Mouse (Mus musculus): ENCODE measurements around the gene Axdnd1.
"Not testable (repeated sequence)": the region's sequence is repeated elsewhere in the genome, so short reads cannot be mapped to it uniquely, and the experiment has no call there.

Gene Axdnd1

GRCm38 (mm10) chr1:156437016-156437708 is 16.2 kb upstream of the Axdnd1 start:
- DNase-seq (ENCODE audit: low read depth): no peak

GRCm38 (mm10) chr1:156433497-156433896 is 12.5 kb upstream of the Axdnd1 start:
- no peak for DNase-seq (ENCODE audit: low read depth)

- DNase-seq (ENCODE audit: low read depth): no peak
These were observed 11.5 kb upstream of the Axdnd1 start for GRCm38 (mm10) chr1:156432498-156432897.

GRCm38 (mm10) chr1:156428434-156428833 is 7.5 kb upstream of the Axdnd1 start:
- DNase-seq (ENCODE audit: low read depth): no peak

- DNase-seq (ENCODE audit: low read depth): no peak
These were observed 4.8 kb upstream of the Axdnd1 start for GRCm38 (mm10) chr1:156425746-156426145.

GRCm38 (mm10) chr1:156424054-156424453 is 3.1 kb upstream of the Axdnd1 start:
- DNase-seq (ENCODE audit: low read depth): no peak

- no peak for DNase-seq (ENCODE audit: low read depth)
These were observed 2.5 kb upstream of the Axdnd1 start for GRCm38 (mm10) chr1:156423493-156423892.

GRCm38 (mm10) chr1:156422856-156423255 is 1.9 kb upstream of the Axdnd1 start:
- no peak for DNase-seq (ENCODE audit: low read depth)

- peak; percentile 84 for DNase-seq (ENCODE audit: low read depth)
These were observed 2.8 kb downstream of the Axdnd1 start for GRCm38 (mm10) chr1:156418170-156418569.

GRCm38 (mm10) chr1:156408521-156408920 is 12.4 kb downstream of the Axdnd1 start:
- DNase-seq (ENCODE audit: low read depth): no peak

- no peak for DNase-seq (ENCODE audit: low read depth)
These were observed 13.0 kb downstream of the Axdnd1 start for GRCm38 (mm10) chr1:156408004-156408403.

GRCm38 (mm10) chr1:156403251-156403650 is 17.7 kb downstream of the Axdnd1 start:
- no peak for DNase-seq (ENCODE audit: low read depth)

GRCm38 (mm10) chr1:156402491-156402890 is 18.5 kb downstream of the Axdnd1 start:
- peak; percentile 22 for DNase-seq (ENCODE audit: low read depth)

GRCm38 (mm10) chr1:156400159-156400558 is 20.8 kb downstream of the Axdnd1 start:
- DNase-seq (ENCODE audit: low read depth): not testable (repeated sequence)

GRCm38 (mm10) chr1:156393148-156393547 is 27.8 kb downstream of the Axdnd1 start:
- no peak for DNase-seq (ENCODE audit: low read depth)

- DNase-seq (ENCODE audit: low read depth): no peak
These were observed 34.1 kb downstream of the Axdnd1 start for GRCm38 (mm10) chr1:156386880-156387279.

GRCm38 (mm10) chr1:156386232-156386631 is 34.7 kb downstream of the Axdnd1 start:
- no peak for DNase-seq (ENCODE audit: low read depth)

- DNase-seq (ENCODE audit: low read depth): no peak
These were observed 39.7 kb downstream of the Axdnd1 start for GRCm38 (mm10) chr1:156381217-156381616.

GRCm38 (mm10) chr1:156365740-156366139 is 55.2 kb downstream of the Axdnd1 start, which contains the start of gene Gm2000:
Gm2000 (plus strand) TSS chr1:156366040.
- DNase-seq (ENCODE audit: low read depth): no peak

- DNase-seq (ENCODE audit: low read depth): no peak
These were observed 68.5 kb downstream of the Axdnd1 start for GRCm38 (mm10) chr1:156352466-156352865.

GRCm38 (mm10) chr1:156350441-156350840 is 70.5 kb downstream of the Axdnd1 start:
- DNase-seq (ENCODE audit: low read depth): no peak

- DNase-seq (ENCODE audit: low read depth): peak; percentile 56
These were observed 71.9 kb downstream of the Axdnd1 start for GRCm38 (mm10) chr1:156349031-156349430.

GRCm38 (mm10) chr1:156345633-156346032 is 75.3 kb downstream of the Axdnd1 start:
- no peak for DNase-seq (ENCODE audit: low read depth)

- peak; percentile 74 for DNase-seq (ENCODE audit: low read depth)
These were observed 76.5 kb downstream of the Axdnd1 start for GRCm38 (mm10) chr1:156344433-156344832.

All from NIH3T3 (cell line).